Mouse (Mus musculus) 416B (cell line): Measurements from ENCODE around the gene Dnajb11.

Source experiments
- DNase-seq: peaks from one replicate; pipeline ENCODE4 v3.0.0; 2011; ENCODE audit warnings: low read depth

Gene Dnajb11

GRCm38 (mm10) chr16:22857431-22858113 is at the start of gene Dnajb11, which contains the start of gene Tbccd1:
Gene Dnajb11, plus strand, starts transcription at chr16:22857845.
Gene Tbccd1, minus strand, starts transcription at chr16:22857669.
- DNase-seq = peak; percentile 99

GRCm38 (mm10) chr16:22811477-22811876 is 46.2 kb upstream of the Dnajb11 start, which contains the start of gene Crygs:
Gene Crygs, minus strand, starts transcription at chr16:22811577.
- DNase-seq = no peak

GRCm38 (mm10) chr16:22820731-22821130 is 36.9 kb upstream of the Dnajb11 start:
- peak; percentile 28 for DNase-seq

GRCm38 (mm10) chr16:22832932-22833525 is 24.6 kb upstream of the Dnajb11 start:
- peak; percentile 68 for DNase-seq

GRCm38 (mm10) chr16:22839146-22839857 is 18.3 kb upstream of the Dnajb11 start:
- peak; percentile 74 for DNase-seq

- DNase-seq = no peak
These were observed 14.8 kb upstream of the Dnajb11 start for GRCm38 (mm10) chr16:22842871-22843270.

GRCm38 (mm10) chr16:22844061-22844801 is 13.4 kb upstream of the Dnajb11 start:
- DNase-seq = no peak

- DNase-seq = no peak
These were observed 12.8 kb upstream of the Dnajb11 start for GRCm38 (mm10) chr16:22844834-22845233.

- no peak for DNase-seq
These were observed 12.2 kb upstream of the Dnajb11 start for GRCm38 (mm10) chr16:22845481-22845880.

GRCm38 (mm10) chr16:22847686-22848085 is 10.0 kb upstream of the Dnajb11 start:
- DNase-seq = no peak

- DNase-seq = no peak
These were observed 9.3 kb upstream of the Dnajb11 start for GRCm38 (mm10) chr16:22848331-22848730.

- no peak for DNase-seq
These were observed 4.9 kb upstream of the Dnajb11 start for GRCm38 (mm10) chr16:22852709-22853108.

- peak; percentile 65 for DNase-seq
These were observed 872 bp upstream of the Dnajb11 start for GRCm38 (mm10) chr16:22856773-22857172.

- no peak for DNase-seq
These were observed 14.8 kb downstream of the Dnajb11 start for GRCm38 (mm10) chr16:22872397-22872796.

GRCm38 (mm10) chr16:22873369-22873768 is 15.7 kb downstream of the Dnajb11 start:
- DNase-seq = no peak

- peak; percentile 20 for DNase-seq
These were observed 18.8 kb downstream of the Dnajb11 start for GRCm38 (mm10) chr16:22876218-22877043.

- DNase-seq = no peak
These were observed 20.2 kb downstream of the Dnajb11 start for GRCm38 (mm10) chr16:22877660-22878390.

GRCm38 (mm10) chr16:22878716-22879115 is 21.1 kb downstream of the Dnajb11 start:
- DNase-seq = no peak

- no peak for DNase-seq
These were observed 22.4 kb downstream of the Dnajb11 start for GRCm38 (mm10) chr16:22879945-22880595.

- no peak for DNase-seq
These were observed 23.3 kb downstream of the Dnajb11 start for GRCm38 (mm10) chr16:22880900-22881299.
